Mouse (Mus musculus): ENCODE measurements around the gene Atpaf1. TPM values are rescaled to one million over a fixed set of nuclear protein-coding genes. Genes with fewer than 3 reads are reported as not detected.

The Atpaf1 gene
- total and polyA plus RNA-seq, 2 experiments from 2014 or later, result 28.1 to 43.5 TPM

- 74% methylated on average over 1 of the region's 1 CpGs for WGBS
Observed at GRCm38 (mm10) chr4:115748181-115748580, 36.4 kb upstream of the Atpaf1 start.

GRCm38 (mm10) chr4:115749336-115749735, 35.3 kb upstream of the Atpaf1 start:
- H3K9ac ChIP-seq (replicated peaks; ENCODE audit: low read length), result no peak overlapping the region
- no peak overlapping the region for H3K4me2 ChIP-seq (ENCODE audit: low read depth, low read length)
- no peaks in the 10 kb centered on the region for H3K27me3 ChIP-seq (ENCODE audit: insufficient read depth, low read length)
- no peak for TF ChIP-seq CTCF (IDR thresholded peaks at IDR 0.05; ENCODE audit: low read depth)
- H3K36me3 ChIP-seq (ENCODE audit: insufficient read depth, low read length), result peaks cover 32% of the 10 kb centered on the region
- 86% methylated on average over 1 of the region's 1 CpGs for WGBS
- ATAC-seq, result no peak
- no peaks in the 10 kb centered on the region for H3K4me1 ChIP-seq (ENCODE audit: insufficient read depth, low read length)
- DNase-seq (ENCODE audit: low spot score), result no peak
- H3K9me3 ChIP-seq (ENCODE audit: low read length), result no peaks in the 10 kb centered on the region
- no peak overlapping the region for H3K4me3 ChIP-seq (ENCODE audit: low read length)
- H3K27ac ChIP-seq, result no peak overlapping the region

More at GRCm38 (mm10) chr4:115748181-115748580, 36.4 kb upstream of the Atpaf1 start:
- H3K9me3 ChIP-seq (ENCODE audit: low read length), result no peaks in the 10 kb centered on the region
- H3K27ac ChIP-seq, result no peak overlapping the region
- no peaks in the 10 kb centered on the region for H3K4me1 ChIP-seq (ENCODE audit: insufficient read depth, low read length)
- TF ChIP-seq CTCF (IDR thresholded peaks at IDR 0.05; ENCODE audit: low read depth), result no peak
- peaks cover 34% of the 10 kb centered on the region for H3K36me3 ChIP-seq (ENCODE audit: insufficient read depth, low read length)
- H3K27me3 ChIP-seq (ENCODE audit: insufficient read depth, low read length), result no peaks in the 10 kb centered on the region
- DNase-seq (ENCODE audit: low spot score) (no peak), ATAC-seq (no peak)
- H3K4me2 ChIP-seq (ENCODE audit: low read depth, low read length), result no peak overlapping the region
- no peak overlapping the region for H3K4me3 ChIP-seq (ENCODE audit: low read length)
- no peak overlapping the region for H3K9ac ChIP-seq (replicated peaks; ENCODE audit: low read length)

DNA sequence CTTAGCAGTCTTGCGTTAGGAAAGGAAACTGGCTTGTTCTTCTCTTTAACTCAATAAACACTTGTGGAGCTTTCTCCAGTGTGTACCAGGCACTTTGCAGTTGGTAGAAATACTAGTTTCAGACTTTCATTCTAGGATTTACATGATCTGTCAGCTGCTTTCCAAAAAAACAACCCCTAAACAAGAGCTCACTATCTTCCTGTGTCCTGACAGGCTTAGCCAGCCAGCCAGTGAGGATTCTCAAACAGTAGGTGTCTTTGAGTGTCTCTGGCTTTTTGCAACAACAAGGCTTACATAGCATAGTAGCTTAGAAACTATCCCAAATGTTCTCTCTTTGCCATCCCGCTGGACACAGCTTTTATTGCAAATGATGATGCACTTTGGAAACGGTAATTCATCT, 30.5 kb upstream of the Atpaf1 start:
- Histone ChIP-seq H3K4me1 (ENCODE audit: insufficient read depth, low read length) (no peaks in the 10 kb centered on the region), H3K27ac (no peak overlapping the region), H3K36me3 (ENCODE audit: insufficient read depth, low read length) (peaks cover 24% of the 10 kb centered on the region), H3K4me2 (ENCODE audit: low read depth, low read length) (no peak overlapping the region), H3K9me3 (ENCODE audit: low read length) (no peaks in the 10 kb centered on the region), H3K9ac (replicated peaks; ENCODE audit: low read length) (no peak overlapping the region), H3K27me3 (ENCODE audit: insufficient read depth, low read length) (no peaks in the 10 kb centered on the region), H3K4me3 (ENCODE audit: low read length) (no peak overlapping the region)
- TF ChIP-seq CTCF (IDR thresholded peaks at IDR 0.05; ENCODE audit: low read depth), result no peak
- 89% methylated on average over 3 of the region's 3 CpGs for WGBS
- DNase-seq (ENCODE audit: low spot score) (no peak), ATAC-seq (no peak)

GRCm38 (mm10) chr4:115754851-115755250, 29.8 kb upstream of the Atpaf1 start:
- Histone ChIP-seq H3K4me2 (ENCODE audit: low read depth, low read length) (no peak overlapping the region), H3K27ac (no peak overlapping the region), H3K9ac (replicated peaks; ENCODE audit: low read length) (no peak overlapping the region), H3K4me1 (ENCODE audit: insufficient read depth, low read length) (no peaks in the 10 kb centered on the region), H3K4me3 (ENCODE audit: low read length) (no peak overlapping the region), H3K9me3 (ENCODE audit: low read length) (no peaks in the 10 kb centered on the region), H3K36me3 (ENCODE audit: insufficient read depth, low read length) (peaks cover 21% of the 10 kb centered on the region; the same call in 1 of the 2 replicates), H3K27me3 (ENCODE audit: insufficient read depth, low read length) (no peaks in the 10 kb centered on the region)
- ATAC-seq (no peak), DNase-seq (ENCODE audit: low spot score) (no peak)
- TF ChIP-seq CTCF (IDR thresholded peaks at IDR 0.05; ENCODE audit: low read depth), result no peak; the same call in 1 of the 2 replicates
- WGBS, result 96% methylated on average over 1 of the region's 1 CpGs

DNA sequence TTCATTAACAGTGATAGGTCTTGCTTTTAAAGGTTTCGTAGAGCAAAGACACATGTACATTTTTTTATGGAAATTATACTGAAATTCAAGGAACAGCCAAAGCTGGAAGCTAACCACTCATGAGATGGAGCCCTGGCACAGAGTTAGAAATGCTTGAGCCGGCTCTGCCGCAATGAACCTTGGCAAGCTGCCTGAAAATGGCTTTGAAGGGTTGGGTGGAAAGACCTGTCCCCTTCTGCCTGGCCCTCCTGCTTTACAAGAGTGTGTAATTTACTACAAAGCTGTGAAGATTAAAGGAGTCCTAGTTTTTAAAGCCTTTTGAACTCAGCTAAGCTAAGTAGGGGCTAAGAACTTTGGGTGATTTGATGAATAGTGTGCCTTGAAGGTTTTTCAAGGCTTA, 23.4 kb upstream of the Atpaf1 start:
- no peak overlapping the region for H3K4me2 ChIP-seq (ENCODE audit: low read depth, low read length)
- H3K27me3 ChIP-seq (ENCODE audit: insufficient read depth, low read length), result no peaks in the 10 kb centered on the region
- H3K4me3 ChIP-seq (ENCODE audit: low read length), result no peak overlapping the region
- WGBS, result 45% methylated on average over 3 of the region's 3 CpGs
- H3K27ac ChIP-seq, result no peak overlapping the region
- TF ChIP-seq CTCF (IDR thresholded peaks at IDR 0.05; ENCODE audit: low read depth), result no peak
- no peaks in the 10 kb centered on the region for H3K4me1 ChIP-seq (ENCODE audit: insufficient read depth, low read length)
- no peaks in the 10 kb centered on the region for H3K9me3 ChIP-seq (ENCODE audit: low read length)
- DNase-seq (ENCODE audit: low spot score) (peak; percentile 55), ATAC-seq (no peak)
- H3K9ac ChIP-seq (replicated peaks; ENCODE audit: low read length), result no peak overlapping the region
- peaks cover 30% of the 10 kb centered on the region for H3K36me3 ChIP-seq (ENCODE audit: insufficient read depth, low read length)

DNA sequence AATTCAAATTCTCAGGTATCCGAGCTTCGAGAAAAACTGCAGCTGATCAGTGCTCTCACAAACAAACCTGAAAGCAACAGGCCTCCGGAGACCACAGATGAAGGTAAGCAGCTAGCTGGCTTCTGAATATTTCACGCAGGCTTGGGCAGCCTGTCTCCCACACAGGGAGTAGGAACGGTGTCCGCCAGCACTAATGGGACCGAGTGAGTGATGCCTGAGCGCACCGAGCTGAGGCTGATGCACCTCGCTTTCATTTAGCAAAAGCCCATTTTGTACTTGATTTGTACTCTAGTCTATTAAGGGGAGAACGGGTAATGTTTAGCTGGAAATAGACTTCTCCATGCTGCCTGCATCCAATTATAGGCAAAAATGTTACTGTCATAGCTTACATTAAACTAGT, 20.0 kb upstream of the Atpaf1 start:
- H3K27ac ChIP-seq, result no peak overlapping the region
- H3K4me3 ChIP-seq (ENCODE audit: low read length), result no peak overlapping the region
- TF ChIP-seq CTCF (IDR thresholded peaks at IDR 0.05; ENCODE audit: low read depth), result no peak
- no peaks in the 10 kb centered on the region for H3K27me3 ChIP-seq (ENCODE audit: insufficient read depth, low read length)
- H3K4me2 ChIP-seq (ENCODE audit: low read depth, low read length), result no peak overlapping the region
- no peak overlapping the region for H3K9ac ChIP-seq (replicated peaks; ENCODE audit: low read length)
- peaks cover 36% of the 10 kb centered on the region for H3K36me3 ChIP-seq (ENCODE audit: insufficient read depth, low read length)
- no peaks in the 10 kb centered on the region for H3K9me3 ChIP-seq (ENCODE audit: low read length)
- ATAC-seq (no peak), DNase-seq (ENCODE audit: low spot score) (no peak)
- 87% methylated on average over 11 of the region's 11 CpGs for WGBS
- H3K4me1 ChIP-seq (ENCODE audit: insufficient read depth, low read length), result no peaks in the 10 kb centered on the region

- Histone ChIP-seq H3K27ac (no peak overlapping the region), H3K36me3 (ENCODE audit: insufficient read depth, low read length) (peaks cover 27% of the 10 kb centered on the region)
- WGBS, result 40% methylated on average over 11 of the region's 11 CpGs
Observed at GRCm38 (mm10) chr4:115767647-115768467, 16.8 kb upstream of the Atpaf1 start.

More at GRCm38 (mm10) chr4:115767647-115768467, 16.8 kb upstream of the Atpaf1 start:
- H3K4me2 ChIP-seq (ENCODE audit: low read depth, low read length), result no peak overlapping the region
- H3K4me3 ChIP-seq (ENCODE audit: low read length), result no peak overlapping the region
- ATAC-seq (no peak), DNase-seq (ENCODE audit: low spot score) (no peak)
- H3K4me1 ChIP-seq (ENCODE audit: insufficient read depth, low read length), result no peaks in the 10 kb centered on the region
- no peak for TF ChIP-seq CTCF (IDR thresholded peaks at IDR 0.05; ENCODE audit: low read depth)
- no peaks in the 10 kb centered on the region for H3K9me3 ChIP-seq (ENCODE audit: low read length)
- H3K27me3 ChIP-seq (ENCODE audit: insufficient read depth, low read length), result no peaks in the 10 kb centered on the region
- no peak overlapping the region for H3K9ac ChIP-seq (replicated peaks; ENCODE audit: low read length)
